Mouse (Mus musculus): Measurements from ENCODE around the gene Ccdc80. TPM values are rescaled to one million over a fixed set of nuclear protein-coding genes. Genes with fewer than 3 reads are reported as not detected.
A peak's percentile ranks its signal among the peaks of the same experiment; 100 is the strongest.

The Ccdc80 gene
- polyA plus RNA-seq, 1 experiment, result 96.4 TPM

DNA sequence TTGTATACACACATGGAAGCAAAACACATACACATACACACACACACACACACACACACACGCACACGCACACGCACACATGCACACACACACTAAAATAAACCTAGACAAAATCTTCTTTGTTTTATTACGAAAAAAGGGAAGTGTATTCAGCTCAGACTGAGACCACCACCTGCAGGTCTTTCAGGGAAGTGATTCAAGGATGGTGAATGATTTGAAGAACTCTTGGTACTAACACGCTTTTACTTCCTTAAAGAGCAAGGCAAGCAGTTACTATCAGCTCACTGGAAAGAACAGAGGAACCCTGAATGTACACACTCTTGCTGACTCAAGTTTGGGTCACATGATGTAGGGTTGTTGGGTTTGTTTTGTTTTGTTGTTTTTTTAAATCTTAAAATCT lies 49.4 kb downstream of the Ccdc80 start:
- no peaks in the 10 kb centered on the region for H3K4me1 ChIP-seq (ENCODE audit: control insufficient read depth, insufficient read depth, insufficient read length, low read length)
- no peak overlapping the region for H3K27ac ChIP-seq (replicated peaks; ENCODE audit: low read depth, low read length)
- H3K4me3 ChIP-seq (ENCODE audit: insufficient read depth, low read depth, low read length), result no peak overlapping the region

DNA sequence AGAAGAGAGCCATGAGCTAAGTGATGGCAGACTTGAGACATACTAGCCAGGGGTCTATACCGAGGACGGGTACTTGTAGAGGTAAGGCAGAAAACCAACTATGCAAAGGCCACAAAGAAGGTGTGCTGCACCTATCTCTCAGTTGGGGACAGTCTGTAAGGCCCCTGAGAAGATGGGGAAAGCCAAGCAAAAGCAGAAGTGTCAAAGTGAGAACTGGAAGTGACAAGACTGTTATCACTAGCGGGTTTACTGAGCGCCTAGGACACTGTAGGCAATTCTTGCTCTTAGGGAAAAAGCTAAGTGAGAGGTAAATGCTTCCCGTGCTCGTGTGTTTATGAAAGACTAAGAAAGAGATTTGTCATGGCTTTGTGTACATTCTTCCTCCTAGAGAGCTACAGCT lies 51.9 kb downstream of the Ccdc80 start:
- no peaks in the 10 kb centered on the region for H3K4me1 ChIP-seq (ENCODE audit: control insufficient read depth, insufficient read depth, insufficient read length, low read length)
- H3K4me3 ChIP-seq (ENCODE audit: insufficient read depth, low read depth, low read length), result no peak overlapping the region
- no peak overlapping the region for H3K27ac ChIP-seq (replicated peaks; ENCODE audit: low read depth, low read length)

DNA sequence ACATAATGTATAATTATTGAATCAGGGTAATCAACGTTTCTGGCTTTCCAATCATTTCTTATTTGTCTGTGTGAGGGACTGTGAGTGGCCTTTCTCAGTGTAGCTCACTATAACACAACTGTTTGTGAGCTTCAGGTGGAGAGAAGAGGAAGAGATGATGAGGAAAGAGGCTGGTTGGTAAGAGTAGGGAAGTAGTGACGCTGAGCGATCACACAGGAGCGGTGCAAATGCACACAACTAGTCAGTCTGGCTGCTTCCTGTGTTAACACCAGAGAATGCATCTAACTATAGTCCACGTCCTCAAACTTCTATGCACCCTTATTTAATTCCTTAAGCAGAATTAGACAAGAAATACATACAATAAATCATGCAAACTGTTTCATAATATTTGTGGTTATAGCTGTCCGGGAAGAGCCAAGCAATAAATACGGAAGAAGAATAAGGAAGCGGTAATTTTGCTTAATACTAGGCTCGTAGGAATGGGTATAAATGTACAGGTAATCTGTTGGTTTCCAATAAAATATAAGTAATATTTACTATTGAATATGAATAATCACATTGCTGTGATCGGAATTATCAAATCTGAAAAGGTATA lies 55.4 kb downstream of the Ccdc80 start:
- H3K4me3 ChIP-seq (ENCODE audit: insufficient read depth, low read depth, low read length), result no peak overlapping the region
- H3K4me1 ChIP-seq (ENCODE audit: control insufficient read depth, insufficient read depth, insufficient read length, low read length), result no peaks in the 10 kb centered on the region
- no peak overlapping the region for H3K27ac ChIP-seq (replicated peaks; ENCODE audit: low read depth, low read length)

DNA sequence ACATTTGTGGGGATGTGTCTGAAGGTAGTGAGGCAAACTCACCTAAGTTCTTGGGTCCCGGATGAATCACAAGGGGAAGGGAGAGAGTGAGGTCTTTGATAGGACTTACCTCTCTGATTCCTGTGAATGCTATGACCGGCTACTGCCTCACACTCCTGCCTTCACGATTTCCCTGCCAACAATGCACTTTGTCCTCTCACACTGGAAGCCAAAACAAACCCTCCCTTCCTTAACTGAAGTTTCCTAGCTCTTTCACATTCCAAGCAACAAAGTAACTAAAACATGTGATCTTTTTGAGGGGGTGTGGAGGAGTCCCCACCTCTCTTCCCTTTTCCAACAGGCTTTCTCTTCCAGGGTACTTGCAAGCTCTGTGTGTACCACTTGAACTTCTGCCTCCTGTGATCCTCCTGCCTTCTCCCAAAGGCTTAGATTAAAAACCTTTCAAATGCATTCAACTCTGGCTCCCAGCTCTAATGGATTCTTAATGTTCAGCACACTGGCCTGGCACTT lies 61.6 kb downstream of the Ccdc80 start:
- Histone ChIP-seq H3K27ac (replicated peaks; ENCODE audit: low read depth, low read length) (no peak overlapping the region), H3K4me3 (ENCODE audit: insufficient read depth, low read depth, low read length) (no peak overlapping the region), H3K4me1 (ENCODE audit: control insufficient read depth, insufficient read depth, insufficient read length, low read length) (peaks cover 6% of the 10 kb centered on the region; the same call in 1 of the 2 replicates)

DNA sequence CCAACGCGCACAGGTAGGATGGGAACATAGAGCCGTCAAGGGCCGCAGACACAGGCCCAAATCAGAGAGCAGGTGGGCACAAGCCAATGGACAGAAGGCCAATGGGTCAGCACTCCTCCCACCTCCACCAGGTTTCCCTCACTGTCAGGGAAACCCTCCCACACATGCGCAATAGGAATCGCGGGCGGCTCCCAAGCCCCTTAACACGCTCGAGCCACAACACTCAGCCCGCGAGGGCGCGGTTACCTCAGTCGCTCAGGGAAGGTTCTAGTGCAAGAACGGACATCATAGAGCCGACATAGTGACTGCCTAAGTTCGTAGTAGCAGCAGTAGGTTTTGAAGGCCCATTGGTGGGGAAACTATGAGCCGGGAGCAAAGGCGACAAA lies 64.9 kb downstream of the Ccdc80 start:
- peaks cover 6% of the 10 kb centered on the region; the same call in 1 of the 2 replicates for H3K4me1 ChIP-seq (ENCODE audit: control insufficient read depth, insufficient read depth, insufficient read length, low read length)
- peak overlapping the region; percentile 74 for H3K4me3 ChIP-seq (ENCODE audit: insufficient read depth, low read depth, low read length)
- H3K27ac ChIP-seq (replicated peaks; ENCODE audit: low read depth, low read length), result peak overlapping the region; percentile 95

DNA sequence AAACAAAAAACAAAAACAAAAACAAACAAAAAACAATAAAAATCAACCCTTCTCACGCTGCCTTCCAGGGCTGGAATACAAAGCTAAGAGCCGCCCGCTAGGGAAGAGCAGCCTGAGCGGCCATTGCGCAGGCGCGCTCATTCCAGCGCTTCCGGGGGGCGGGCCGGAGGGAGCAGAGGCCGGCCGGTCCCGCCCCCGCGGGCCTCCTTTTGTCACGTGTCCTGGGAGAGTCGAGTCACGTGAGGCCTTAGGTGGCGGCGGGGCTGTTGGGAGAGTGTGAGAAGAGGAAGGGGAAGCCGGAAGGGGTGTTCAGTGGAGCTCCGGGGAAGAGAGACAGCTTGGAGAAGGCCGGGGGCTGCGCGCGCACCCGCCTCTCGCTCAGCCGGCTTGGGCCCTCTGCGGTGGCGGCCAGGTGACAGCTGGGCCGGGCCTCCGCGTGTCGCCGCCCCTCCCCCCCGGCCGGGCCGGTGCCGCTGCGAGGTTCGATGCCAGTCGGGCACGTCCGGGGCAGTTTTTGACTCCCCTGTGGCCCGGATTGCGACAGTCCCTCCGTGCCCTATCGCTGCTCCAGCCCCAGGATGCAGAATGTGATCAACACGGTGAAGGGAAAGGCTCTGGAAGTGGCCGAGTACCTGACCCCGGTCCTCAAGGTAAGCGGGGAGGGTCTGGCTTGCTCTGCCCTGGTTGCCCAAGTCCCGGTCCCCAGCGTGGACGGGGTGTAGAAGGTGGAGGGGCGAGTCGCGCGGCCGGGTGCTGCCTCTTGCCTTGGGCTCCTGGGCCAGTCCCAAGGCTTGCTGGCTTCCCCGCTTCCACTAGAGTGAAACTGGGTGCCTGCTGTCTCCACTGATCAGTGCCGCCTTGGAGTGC lies 65.6 kb downstream of the Ccdc80 start, which contains the start of the genes Slc35a5 and Atg3:
Slc35a5 (minus strand) TSS at position 185 of the 867 bp plus-strand sequence.
Atg3 (plus strand) TSS at position 264 of the 867 bp plus-strand sequence.
- H3K4me3 ChIP-seq (ENCODE audit: insufficient read depth, low read depth, low read length), result peak within 1 kb of the TSS; percentile 74
- peak within 1 kb of the TSS; percentile 95 for H3K27ac ChIP-seq (replicated peaks; ENCODE audit: low read depth, low read length)
- peaks cover 6% of the 10 kb centered on the region; the same call in 1 of the 2 replicates for H3K4me1 ChIP-seq (ENCODE audit: control insufficient read depth, insufficient read depth, insufficient read length, low read length)

DNA sequence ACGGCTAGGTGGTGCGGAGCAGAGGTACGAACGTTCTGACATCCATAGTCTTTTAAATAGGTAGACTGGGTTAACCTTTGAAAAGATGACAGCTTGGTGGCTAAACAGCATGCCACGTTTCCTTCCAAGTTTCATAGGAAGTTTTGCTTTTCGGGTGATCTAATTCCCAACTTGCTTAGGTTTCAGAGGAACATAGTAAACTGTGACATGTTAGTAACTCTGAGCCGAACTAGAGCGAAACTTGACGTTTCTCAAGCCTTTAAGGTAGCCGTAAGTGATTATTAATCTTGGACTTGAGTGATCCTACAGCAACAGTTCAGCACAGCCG lies 66.2 kb downstream of the Ccdc80 start:
- Histone ChIP-seq H3K4me3 (ENCODE audit: insufficient read depth, low read depth, low read length) (peak overlapping the region; percentile 74), H3K4me1 (ENCODE audit: control insufficient read depth, insufficient read depth, insufficient read length, low read length) (peaks cover 6% of the 10 kb centered on the region; the same call in 1 of the 2 replicates), H3K27ac (replicated peaks; ENCODE audit: low read depth, low read length) (peak overlapping the region; percentile 92)

Other genes starting within 250 kb of the Ccdc80 start
- gene Cd200r2, start 226.3 kb upstream of the Ccdc80 start, polyA plus RNA-seq (2012; ENCODE audit: insufficient read depth, insufficient read length, missing spikeins), result not detected in 2 replicates
- gene Cd200r3, start 149.7 kb upstream of the Ccdc80 start, polyA plus RNA-seq (2012; ENCODE audit: insufficient read depth, insufficient read length, missing spikeins), result not detected in 2 replicates
- gene Slc35a5, start 65.3 kb downstream of the Ccdc80 start, polyA plus RNA-seq (2012; ENCODE audit: insufficient read depth, insufficient read length, missing spikeins), result 13.5 and 18.6 TPM in 2 replicates
- 60.2 and 67.4 TPM in 2 replicates for gene Atg3, start 65.4 kb downstream of the Ccdc80 start, polyA plus RNA-seq (2012; ENCODE audit: insufficient read depth, insufficient read length, missing spikeins)
- not detected in 2 replicates for gene Btla, start 130.9 kb downstream of the Ccdc80 start, polyA plus RNA-seq (2012; ENCODE audit: insufficient read depth, insufficient read length, missing spikeins)

Data from brown adipose tissue, adult 24 weeks (tissue).